Mouse (Mus musculus): ENCODE measurements at regions not wholly inside any gene's neighbourhood (a gene's known extent, or its start where the extent isn't known, plus 50 kb on each side); places are given as distances from the start of the nearest gene placed in this dataset.

GRCm38 (mm10) chr2:114454901-114455300, 199.9 kb downstream of the Dph6 start:
- TF ChIP-seq CTCF (IDR thresholded peaks at IDR 0.05; ENCODE audit: extremely low read depth, insufficient read depth, low read length) = no peak
- TF ChIP-seq POLR2A (IDR thresholded peaks at IDR 0.05; ENCODE audit: extremely low read depth, insufficient read depth, low read length) = no peak
- Histone ChIP-seq H3K27ac (ENCODE audit: insufficient read depth, low read length) (no peak overlapping the region), H3K4me1 (ENCODE audit: control insufficient read depth, insufficient read depth, low read length) (no peaks in the 10 kb centered on the region), H3K4me3 (ENCODE audit: insufficient read depth, low read length) (no peak overlapping the region)

GRCm38 (mm10) chr2:114450185-114450584, 204.6 kb downstream of the Dph6 start:
- H3K27ac ChIP-seq (ENCODE audit: insufficient read depth, low read length) = no peak overlapping the region
- H3K4me1 ChIP-seq (ENCODE audit: control insufficient read depth, insufficient read depth, low read length) = no peaks in the 10 kb centered on the region
- TF ChIP-seq CTCF (IDR thresholded peaks at IDR 0.05; ENCODE audit: extremely low read depth, insufficient read depth, low read length) (no peak), POLR2A (IDR thresholded peaks at IDR 0.05; ENCODE audit: extremely low read depth, insufficient read depth, low read length) (no peak)
- no peak overlapping the region for H3K4me3 ChIP-seq (ENCODE audit: insufficient read depth, low read length)

GRCm38 (mm10) chr2:114443801-114444200, 211.0 kb downstream of the Dph6 start:
- TF ChIP-seq POLR2A (IDR thresholded peaks at IDR 0.05; ENCODE audit: extremely low read depth, insufficient read depth, low read length) (no peak), CTCF (IDR thresholded peaks at IDR 0.05; ENCODE audit: extremely low read depth, insufficient read depth, low read length) (no peak)
- no peak overlapping the region for H3K4me3 ChIP-seq (ENCODE audit: insufficient read depth, low read length)
- H3K4me1 ChIP-seq (ENCODE audit: control insufficient read depth, insufficient read depth, low read length) = no peaks in the 10 kb centered on the region

GRCm38 (mm10) chr2:114440943-114441342, 213.8 kb downstream of the Dph6 start:
- TF ChIP-seq POLR2A (IDR thresholded peaks at IDR 0.05; ENCODE audit: extremely low read depth, insufficient read depth, low read length) = no peak
- no peak for TF ChIP-seq CTCF (IDR thresholded peaks at IDR 0.05; ENCODE audit: extremely low read depth, insufficient read depth, low read length)
- H3K4me1 ChIP-seq (ENCODE audit: control insufficient read depth, insufficient read depth, low read length) = no peaks in the 10 kb centered on the region
- H3K4me3 ChIP-seq (ENCODE audit: insufficient read depth, low read length) = no peak overlapping the region
- H3K27ac ChIP-seq (ENCODE audit: insufficient read depth, low read length) = no peak overlapping the region

More at GRCm38 (mm10) chr2:114443801-114444200, 211.0 kb downstream of the Dph6 start:
- no peak overlapping the region for H3K27ac ChIP-seq (ENCODE audit: insufficient read depth, low read length)

GRCm38 (mm10) chr2:114439668-114440067, 215.1 kb downstream of the Dph6 start:
- 0 out of 2 replicates have a peak, but pooled peaks have one; percentile 11 for TF ChIP-seq CTCF (IDR thresholded peaks at IDR 0.05; ENCODE audit: extremely low read depth, insufficient read depth, low read length)
- no peak for TF ChIP-seq POLR2A (IDR thresholded peaks at IDR 0.05; ENCODE audit: extremely low read depth, insufficient read depth, low read length)

GRCm38 (mm10) chr2:114438048-114438447, 216.7 kb downstream of the Dph6 start:
- Histone ChIP-seq H3K4me1 (ENCODE audit: control insufficient read depth, insufficient read depth, low read length) (no peaks in the 10 kb centered on the region), H3K4me3 (ENCODE audit: insufficient read depth, low read length) (no peak overlapping the region), H3K27ac (ENCODE audit: insufficient read depth, low read length) (no peak overlapping the region)
- TF ChIP-seq POLR2A (IDR thresholded peaks at IDR 0.05; ENCODE audit: extremely low read depth, insufficient read depth, low read length) (no peak), CTCF (IDR thresholded peaks at IDR 0.05; ENCODE audit: extremely low read depth, insufficient read depth, low read length) (no peak)

More at GRCm38 (mm10) chr2:114439668-114440067, 215.1 kb downstream of the Dph6 start:
- Histone ChIP-seq H3K4me1 (ENCODE audit: control insufficient read depth, insufficient read depth, low read length) (no peaks in the 10 kb centered on the region), H3K4me3 (ENCODE audit: insufficient read depth, low read length) (no peak overlapping the region), H3K27ac (ENCODE audit: insufficient read depth, low read length) (no peak overlapping the region)

- H3K27ac ChIP-seq (ENCODE audit: insufficient read depth, low read length) = no peak overlapping the region
- no peak for TF ChIP-seq CTCF (IDR thresholded peaks at IDR 0.05; ENCODE audit: extremely low read depth, insufficient read depth, low read length)
- TF ChIP-seq POLR2A (IDR thresholded peaks at IDR 0.05; ENCODE audit: extremely low read depth, insufficient read depth, low read length) = no peak
- H3K4me3 ChIP-seq (ENCODE audit: insufficient read depth, low read length) = no peak overlapping the region
- H3K4me1 ChIP-seq (ENCODE audit: control insufficient read depth, insufficient read depth, low read length) = no peaks in the 10 kb centered on the region
These were observed 226.3 kb upstream of the Zfp770 start for GRCm38 (mm10) chr2:114427426-114428157.

GRCm38 (mm10) chr2:114419346-114419745, 218.1 kb upstream of the Zfp770 start:
- no peak for TF ChIP-seq CTCF (IDR thresholded peaks at IDR 0.05; ENCODE audit: extremely low read depth, insufficient read depth, low read length)
- no peak for TF ChIP-seq POLR2A (IDR thresholded peaks at IDR 0.05; ENCODE audit: extremely low read depth, insufficient read depth, low read length)
- no peaks in the 10 kb centered on the region for H3K4me1 ChIP-seq (ENCODE audit: control insufficient read depth, insufficient read depth, low read length)
- H3K4me3 ChIP-seq (ENCODE audit: insufficient read depth, low read length) = no peak overlapping the region
- H3K27ac ChIP-seq (ENCODE audit: insufficient read depth, low read length) = no peak overlapping the region

- TF ChIP-seq CTCF (IDR thresholded peaks at IDR 0.05; ENCODE audit: extremely low read depth, insufficient read depth, low read length) (no peak), POLR2A (IDR thresholded peaks at IDR 0.05; ENCODE audit: extremely low read depth, insufficient read depth, low read length) (no peak)
- Histone ChIP-seq H3K27ac (ENCODE audit: insufficient read depth, low read length) (no peak overlapping the region), H3K4me1 (ENCODE audit: control insufficient read depth, insufficient read depth, low read length) (no peaks in the 10 kb centered on the region), H3K4me3 (ENCODE audit: insufficient read depth, low read length) (no peak overlapping the region)
These were observed 211.7 kb upstream of the Zfp770 start for GRCm38 (mm10) chr2:114413013-114413412.

Data from cortical plate, adult 2 months (tissue).